Mouse (Mus musculus): Measurements from ENCODE around the gene Khdrbs2. TPM values are rescaled to one million over a fixed set of nuclear protein-coding genes. Genes with fewer than 3 reads are reported as not detected.

The Khdrbs2 gene
- total RNA-seq, 1 experiment = 0.18 TPM

DNA sequence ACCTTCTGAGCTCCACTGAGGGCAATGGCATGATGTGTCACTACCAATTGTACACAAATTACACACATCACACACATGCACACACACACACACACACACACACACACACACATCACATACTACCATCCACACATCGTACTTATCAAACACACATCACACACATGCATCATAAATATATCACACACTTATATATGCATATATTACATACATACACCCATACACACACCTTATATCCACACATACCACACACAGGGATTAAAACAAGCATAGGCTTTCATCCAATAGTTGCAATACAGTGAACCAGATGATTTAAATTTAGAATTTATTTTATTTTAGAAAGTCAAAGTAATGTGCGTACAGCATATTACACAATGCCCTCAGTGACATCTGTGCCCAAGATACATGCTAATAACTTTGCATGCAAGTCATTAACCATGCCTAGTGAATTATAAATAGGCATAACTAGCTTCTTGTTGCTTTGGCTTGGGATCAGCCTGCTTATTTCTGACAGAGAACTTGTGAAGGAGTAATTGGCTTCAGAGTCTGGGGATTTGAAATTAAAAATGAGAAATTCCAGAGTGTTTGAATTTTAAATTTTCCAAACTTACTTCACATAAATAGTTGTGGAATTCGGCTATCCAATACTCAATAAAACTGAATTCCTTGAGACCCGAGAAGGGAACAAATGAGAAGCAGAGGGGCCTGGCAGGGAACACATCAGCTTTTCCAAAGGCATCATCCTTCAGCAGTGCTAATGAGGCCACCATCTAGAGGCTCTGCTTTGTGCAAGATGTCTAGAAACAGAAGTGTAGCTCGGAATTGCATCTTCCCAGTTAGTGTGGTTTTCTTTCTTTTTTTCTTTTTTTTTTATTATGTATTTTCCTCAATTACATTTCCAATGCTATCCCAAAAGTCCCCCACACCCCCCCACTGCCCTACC, 460.2 kb downstream of the Khdrbs2 start:
- Histone ChIP-seq H3K27ac (ENCODE audit: insufficient read depth, low read depth, low read length, poor library complexity, severe bottlenecking) (no peak overlapping the region), H3K4me1 (ENCODE audit: control insufficient read depth in 2 of 2, insufficient read depth in 2 of 2, low read length in 2 of 2, poor library complexity in 1 of 2) (no peaks in the 10 kb centered on the region), H3K36me3 (ENCODE audit: control insufficient read depth, insufficient read depth, low read length, poor library complexity, severe bottlenecking) (no peaks in the 10 kb centered on the region), H3K4me3 (ENCODE audit: insufficient read depth in 1 of 2, low read depth in 1 of 2, low read length in 2 of 2, poor library complexity in 1 of 2, severe bottlenecking in 1 of 2) (no peak overlapping the region), H3K9me3 (ENCODE audit: control insufficient read depth, insufficient read depth, low read depth, low read length) (no peaks in the 10 kb centered on the region), H3K9ac (ENCODE audit: insufficient read depth, low read depth, low read length, poor library complexity, severe bottlenecking) (no peak overlapping the region)
- no peak for DNase-seq (ENCODE audit: low read depth, low spot score)
- no peak for TF ChIP-seq HCFC1 (IDR thresholded peaks at IDR 0.05; ENCODE audit: borderline replicate concordance, insufficient read depth, low read length)
- no peak for TF ChIP-seq MAFK (IDR thresholded peaks at IDR 0.05; ENCODE audit: insufficient read depth, low read depth, low read length)
- TF ChIP-seq CHD2 (IDR thresholded peaks at IDR 0.05; ENCODE audit: low read depth, low read length) = no peak
- no peak for TF ChIP-seq ZNF384 (IDR thresholded peaks at IDR 0.05; ENCODE audit: low read depth, low read length)
- no peak for TF ChIP-seq ZC3H11A (IDR thresholded peaks at IDR 0.05; ENCODE audit: borderline replicate concordance, low read depth, low read length)
- in situ Hi-C loops (cut with MboI; ENCODE audit: low sequenced_read_pairs in 2 of 2, unreplicated experiment in 2 of 2) = no loop called here

- H3K36me3 ChIP-seq (ENCODE audit: control insufficient read depth, insufficient read depth, low read length, poor library complexity, severe bottlenecking) = no peaks in the 10 kb centered on the region
- no peaks in the 10 kb centered on the region for H3K9me3 ChIP-seq (ENCODE audit: control insufficient read depth, insufficient read depth, low read depth, low read length)
- TF ChIP-seq HCFC1 (IDR thresholded peaks at IDR 0.05; ENCODE audit: borderline replicate concordance, insufficient read depth, low read length) (no peak), ZC3H11A (IDR thresholded peaks at IDR 0.05; ENCODE audit: borderline replicate concordance, low read depth, low read length) (no peak), MAFK (IDR thresholded peaks at IDR 0.05; ENCODE audit: insufficient read depth, low read depth, low read length) (no peak), ZNF384 (IDR thresholded peaks at IDR 0.05; ENCODE audit: low read depth, low read length) (no peak), CHD2 (IDR thresholded peaks at IDR 0.05; ENCODE audit: low read depth, low read length) (no peak)
- in situ Hi-C loops (cut with MboI; ENCODE audit: low sequenced_read_pairs in 2 of 2, unreplicated experiment in 2 of 2) = no loop called here
- no peak overlapping the region for H3K4me3 ChIP-seq (ENCODE audit: insufficient read depth in 1 of 2, low read depth in 1 of 2, low read length in 2 of 2, poor library complexity in 1 of 2, severe bottlenecking in 1 of 2)
- H3K4me1 ChIP-seq (ENCODE audit: control insufficient read depth in 2 of 2, insufficient read depth in 2 of 2, low read length in 2 of 2, poor library complexity in 1 of 2) = no peaks in the 10 kb centered on the region
- H3K9ac ChIP-seq (ENCODE audit: insufficient read depth, low read depth, low read length, poor library complexity, severe bottlenecking) = no peak overlapping the region
- no peak overlapping the region for H3K27ac ChIP-seq (ENCODE audit: insufficient read depth, low read depth, low read length, poor library complexity, severe bottlenecking)
- DNase-seq (ENCODE audit: low read depth, low spot score) = no peak
Observed at GRCm38 (mm10) chr1:32633404-32633803, 460.9 kb downstream of the Khdrbs2 start.

DNA sequence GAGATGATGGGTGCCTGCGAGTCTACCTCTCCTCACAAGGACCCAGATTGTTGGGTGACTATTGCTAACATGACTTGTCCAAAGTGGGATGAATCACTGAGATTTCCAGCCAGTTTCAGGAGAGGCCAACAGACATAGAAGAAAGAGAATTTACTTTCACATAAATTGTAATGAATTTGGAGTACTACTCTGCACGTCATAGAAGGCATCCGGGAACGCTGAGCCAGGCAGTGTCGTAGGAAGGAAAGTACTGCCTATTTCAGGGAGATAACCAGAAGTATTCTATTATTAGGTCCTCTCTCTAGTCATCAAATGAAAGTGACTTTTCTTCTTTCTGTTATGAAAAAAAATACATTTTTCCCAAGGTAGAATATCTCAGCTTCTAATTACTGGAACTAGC, 466.6 kb downstream of the Khdrbs2 start:
- Histone ChIP-seq H3K9me3 (ENCODE audit: control insufficient read depth, insufficient read depth, low read depth, low read length) (no peaks in the 10 kb centered on the region), H3K4me1 (ENCODE audit: control insufficient read depth in 2 of 2, insufficient read depth in 2 of 2, low read length in 2 of 2, poor library complexity in 1 of 2) (no peaks in the 10 kb centered on the region), H3K4me3 (ENCODE audit: insufficient read depth in 1 of 2, low read depth in 1 of 2, low read length in 2 of 2, poor library complexity in 1 of 2, severe bottlenecking in 1 of 2) (no peak overlapping the region), H3K36me3 (ENCODE audit: control insufficient read depth, insufficient read depth, low read length, poor library complexity, severe bottlenecking) (no peaks in the 10 kb centered on the region), H3K9ac (ENCODE audit: insufficient read depth, low read depth, low read length, poor library complexity, severe bottlenecking) (no peak overlapping the region), H3K27ac (ENCODE audit: insufficient read depth, low read depth, low read length, poor library complexity, severe bottlenecking) (no peak overlapping the region)
- TF ChIP-seq ZC3H11A (IDR thresholded peaks at IDR 0.05; ENCODE audit: borderline replicate concordance, low read depth, low read length) = no peak
- no peak for TF ChIP-seq CHD2 (IDR thresholded peaks at IDR 0.05; ENCODE audit: low read depth, low read length)
- no peak for TF ChIP-seq HCFC1 (IDR thresholded peaks at IDR 0.05; ENCODE audit: borderline replicate concordance, insufficient read depth, low read length)
- no peak for TF ChIP-seq MAFK (IDR thresholded peaks at IDR 0.05; ENCODE audit: insufficient read depth, low read depth, low read length)
- no peak for TF ChIP-seq ZNF384 (IDR thresholded peaks at IDR 0.05; ENCODE audit: low read depth, low read length)
- DNase-seq (ENCODE audit: low read depth, low spot score) = no peak
- in situ Hi-C loops (cut with MboI; ENCODE audit: low sequenced_read_pairs in 2 of 2, unreplicated experiment in 2 of 2) = no loop called here

GRCm38 (mm10) chr1:32649647-32650209, 477.2 kb downstream of the Khdrbs2 start:
- H3K9me3 ChIP-seq (ENCODE audit: control insufficient read depth, insufficient read depth, low read depth, low read length) = no peaks in the 10 kb centered on the region
- no peak overlapping the region for H3K4me3 ChIP-seq (ENCODE audit: insufficient read depth in 1 of 2, low read depth in 1 of 2, low read length in 2 of 2, poor library complexity in 1 of 2, severe bottlenecking in 1 of 2)
- H3K4me1 ChIP-seq (ENCODE audit: control insufficient read depth in 2 of 2, insufficient read depth in 2 of 2, low read length in 2 of 2, poor library complexity in 1 of 2) = no peaks in the 10 kb centered on the region
- DNase-seq (ENCODE audit: low read depth, low spot score) = no peak
- no peaks in the 10 kb centered on the region for H3K36me3 ChIP-seq (ENCODE audit: control insufficient read depth, insufficient read depth, low read length, poor library complexity, severe bottlenecking)
- H3K9ac ChIP-seq (ENCODE audit: insufficient read depth, low read depth, low read length, poor library complexity, severe bottlenecking) = no peak overlapping the region
- in situ Hi-C loops (cut with MboI; ENCODE audit: low sequenced_read_pairs in 2 of 2, unreplicated experiment in 2 of 2) = no loop called here
- H3K27ac ChIP-seq (ENCODE audit: insufficient read depth, low read depth, low read length, poor library complexity, severe bottlenecking) = no peak overlapping the region
- TF ChIP-seq CHD2 (IDR thresholded peaks at IDR 0.05; ENCODE audit: low read depth, low read length) (no peak), MAFK (IDR thresholded peaks at IDR 0.05; ENCODE audit: insufficient read depth, low read depth, low read length) (no peak), ZC3H11A (IDR thresholded peaks at IDR 0.05; ENCODE audit: borderline replicate concordance, low read depth, low read length) (no peak), ZNF384 (IDR thresholded peaks at IDR 0.05; ENCODE audit: low read depth, low read length) (no peak), HCFC1 (IDR thresholded peaks at IDR 0.05; ENCODE audit: borderline replicate concordance, insufficient read depth, low read length) (no peak)
